In genomic region chr8:118283600-118284111, GRCm38 (mm10) we compare ENCODE assay signal across 8 mouse cellular contexts. TPM values are rescaled to one million over a fixed set of nuclear protein-coding genes. Genes with fewer than 3 reads are reported as not detected.
DNase-seq lines count a peak whose midpoint lies in the region; ATAC-seq lines count a peak whose summit lies in the region.

Cdh13 (plus strand) TSS chr8:118283733.

- under 1% methylated on average over 33 of the region's 33 CpGs for WGBS in kidney, embryonic 14.5 days
- whole genome bisulfite sequencing in hindbrain, embryonic 10.5 days, result under 1% methylated on average over 33 of the region's 33 CpGs

- no peaks in the 10 kb centered on the region for H3K9me3 ChIP-seq in kidney, embryonic 14.5 days (ENCODE audit: control insufficient read depth, low read length)
- H3K9me3 ChIP-seq in hindbrain, embryonic 10.5 days, result no peaks in the 10 kb centered on the region

- intact Hi-C loops in left cerebral cortex, postnatal 36 days (cut with DNase I), result loop anchor here (5.0 to 10.0 kb wide), 2 partner anchors 311 to 351 kb away; no protein-coding TSS in a partner anchor

- H3K36me3 ChIP-seq in kidney, embryonic 14.5 days (ENCODE audit: control insufficient read depth, insufficient read depth, low read length), result no peaks in the 10 kb centered on the region
- no peaks in the 10 kb centered on the region for H3K36me3 ChIP-seq in hindbrain, embryonic 10.5 days

- no peaks in the 10 kb centered on the region for H3K4me1 ChIP-seq in kidney, embryonic 14.5 days (ENCODE audit: control insufficient read depth, insufficient read depth, low read length)
- H3K4me1 ChIP-seq in hindbrain, embryonic 10.5 days (replicated peaks), result peaks cover 37% of the 10 kb centered on the region

- ATAC-seq in kidney, embryonic 14.5 days (ENCODE audit: low FRiP score, low TSS enrichment), result peak; percentile 36; the same call in 1 of the 2 replicates

- no peak for DNase-seq in kidney, adult 8-10 months
- DNase-seq in cerebellum, postnatal 10 days, result peak; percentile 81 to 84
- DNase-seq in frontal cortex, postnatal 14 days (ENCODE audit: low spot score in 2 of 2), result peak; percentile 78 to 79
- DNase-seq in hindbrain, embryonic 10.5 days (ENCODE audit: low spot score), result no peak
- DNase-seq in left cerebral cortex, postnatal 36 days (ENCODE audit: low spot score in 2 of 2), result peak; percentile 81
- peak; percentile 78 for DNase-seq in neural tube, embryonic 10.5 days (ENCODE audit: extremely low spot score, low spot score)
- DNase-seq in T-cell, adult 2 months (ENCODE audit: low spot score), result no peak

- no peak within 1 kb of the TSS for H3K27ac ChIP-seq in kidney, embryonic 14.5 days (ENCODE audit: low read depth, low read length)
- peak within 1 kb of the TSS; percentile 90 for H3K27ac ChIP-seq in hindbrain, embryonic 10.5 days

- H3K4me3 ChIP-seq in kidney, embryonic 14.5 days (ENCODE audit: low read length), result peak within 1 kb of the TSS; percentile 47
- peak within 1 kb of the TSS; percentile 68 for H3K4me3 ChIP-seq in hindbrain, embryonic 10.5 days

- H3K27me3 ChIP-seq in kidney, embryonic 14.5 days (ENCODE audit: control insufficient read depth, insufficient read depth, low read length), result peaks cover 17% of the 10 kb centered on the region
- H3K27me3 ChIP-seq in hindbrain, embryonic 10.5 days (ENCODE audit: insufficient read depth, poor library complexity, severe bottlenecking), result peaks cover 54% of the 10 kb centered on the region

- H3K9ac ChIP-seq in kidney, embryonic 14.5 days (ENCODE audit: low read depth, low read length), result peak within 1 kb of the TSS; percentile 59

- peak within 1 kb of the TSS; percentile 90 for H3K4me2 ChIP-seq in kidney, embryonic 14.5 days (replicated peaks; ENCODE audit: low read depth, low read length)

RNA-seq across cellular contexts. Expression of gene Cdh13, which starts in this region (rescaled TPM):
- 2.4 and 3.1 TPM in 2 replicates for polyA plus RNA-seq in kidney, embryonic 14.5 days (2014; fragmentation: Nextera tagmentation; extraction: Ambion mirVana)
- polyA plus RNA-seq in hindbrain, embryonic 10.5 days (2016; fragmentation: Nextera tagmentation; extraction: Ambion mirVana), result 5.2 and 8.5 TPM in 2 replicates
- 10 to 100 TPM; 78.4 to 85.3 TPM for total RNA-seq in left cerebral cortex, postnatal 36 days (2021)

Comparison
In these comparisons a context has a peak if more than half of its experiments do, and no peak if none do; other contexts are left out.
1. DNase-seq: peak in cerebellum, postnatal 10 days (2 of 2), frontal cortex, postnatal 14 days (2 of 2), left cerebral cortex, postnatal 36 days (2 of 2) and neural tube, embryonic 10.5 days (single experiment); none in kidney, adult 8-10 months (0 of 2), hindbrain, embryonic 10.5 days (single experiment) and T-cell, adult 2 months (single experiment).